Mouse (Mus musculus): ENCODE data around the gene Spocd1.
"Not testable (repeated sequence)": the region's sequence is repeated elsewhere in the genome, so short reads cannot be mapped to it uniquely, and the experiment has no call there.

Spocd1 gene

DNA sequence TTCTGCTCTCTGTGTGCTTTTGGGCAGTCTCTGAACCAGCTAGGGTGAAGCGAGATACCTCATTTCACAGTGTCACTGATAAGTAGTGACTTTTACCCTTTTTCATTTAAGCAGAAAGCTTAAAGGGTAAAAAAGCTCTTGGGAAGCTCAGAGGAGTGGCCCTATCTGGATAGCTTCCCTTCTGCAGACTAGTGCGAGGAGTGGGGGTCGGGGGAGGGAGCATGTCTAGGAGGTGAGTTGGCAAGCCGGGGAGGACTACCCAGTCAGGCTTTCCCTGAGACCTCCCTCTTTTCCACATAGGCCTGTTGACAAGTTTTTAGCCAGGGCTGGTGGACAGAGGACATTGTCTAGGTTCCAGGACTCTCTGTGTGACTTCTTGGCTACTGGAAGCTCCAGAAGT, at the start of gene Spocd1:
Gene Spocd1 (plus strand): TSS at position 301 of the 400 bp plus-strand sequence.
- DNase-seq (ENCODE audit: extremely low read depth, low read depth, low spot score), result no peak

DNA sequence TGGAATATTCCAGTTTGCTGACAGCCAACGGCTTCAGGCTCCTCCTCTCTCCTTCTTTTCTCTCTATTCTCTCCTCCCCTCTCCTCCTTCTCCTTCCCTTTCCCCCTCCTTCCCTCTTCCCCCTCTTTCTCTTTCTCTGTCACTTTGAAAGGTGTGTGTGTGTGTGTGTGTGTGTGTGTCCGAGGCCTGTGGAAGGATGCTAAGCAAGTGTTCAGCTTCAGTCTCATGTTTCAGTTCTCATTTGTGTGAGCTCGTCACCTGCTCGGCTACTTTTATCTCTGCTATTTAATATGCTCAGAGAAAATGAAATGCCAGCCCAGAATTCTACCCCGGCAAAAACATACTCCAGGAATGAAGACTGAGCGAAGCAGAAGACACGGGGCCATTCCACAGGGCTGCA, 48.4 kb upstream of the Spocd1 start:
- DNase-seq (ENCODE audit: extremely low read depth, low read depth, low spot score), result no peak

- DNase-seq (ENCODE audit: extremely low read depth, low read depth, low spot score), result no peak
Measured at GRCm38 (mm10) chr4:129881661-129882060, 47.4 kb upstream of the Spocd1 start.

- peak; percentile 59 for DNase-seq (ENCODE audit: extremely low read depth, low read depth, low spot score)
Measured at GRCm38 (mm10) chr4:129882555-129883293, 46.3 kb upstream of the Spocd1 start.

DNA sequence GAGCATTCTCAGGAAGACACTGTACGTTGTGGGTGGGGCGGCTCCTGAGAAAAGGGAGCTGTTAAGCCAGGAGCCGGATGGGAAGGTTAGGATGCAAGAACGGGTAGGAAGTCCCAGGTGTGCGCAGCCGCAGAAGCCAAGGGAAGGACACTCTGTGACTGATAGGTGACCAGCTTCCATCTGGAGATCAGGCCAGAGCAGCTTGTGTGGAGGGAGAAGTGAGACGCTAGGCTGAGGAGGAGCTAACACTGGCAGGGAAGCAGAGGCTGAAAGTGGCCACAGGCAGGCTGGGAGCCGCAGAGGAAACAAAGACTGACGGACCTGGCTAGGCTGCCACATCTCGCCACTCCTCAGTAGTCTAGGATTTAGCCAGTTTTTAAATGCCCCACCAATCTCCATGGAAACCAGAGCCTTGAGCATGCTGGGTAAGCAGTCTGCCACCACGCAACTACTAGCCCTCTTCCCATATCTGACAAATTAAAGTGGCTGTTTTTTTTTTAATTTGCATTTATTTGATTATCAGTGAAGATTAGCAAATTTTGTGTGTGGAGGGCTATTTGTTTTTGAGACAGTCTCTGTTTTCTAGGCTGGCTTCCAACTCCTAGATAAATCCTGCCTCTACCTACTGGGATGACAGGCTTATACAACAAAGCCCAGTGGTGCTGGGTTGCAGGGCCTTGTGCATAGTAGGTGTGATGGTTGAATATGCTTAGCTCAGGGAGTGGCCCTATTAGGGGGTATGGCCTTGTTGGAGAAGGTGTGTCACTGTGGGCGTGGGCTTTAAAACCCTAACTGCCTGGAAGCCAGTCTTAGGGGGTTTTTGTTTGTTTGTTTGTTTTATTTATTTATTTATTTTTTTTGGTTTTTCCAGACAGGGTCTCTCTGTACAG, 44.8 kb upstream of the Spocd1 start:
- no peak for DNase-seq (ENCODE audit: extremely low read depth, low read depth, low spot score)

DNA sequence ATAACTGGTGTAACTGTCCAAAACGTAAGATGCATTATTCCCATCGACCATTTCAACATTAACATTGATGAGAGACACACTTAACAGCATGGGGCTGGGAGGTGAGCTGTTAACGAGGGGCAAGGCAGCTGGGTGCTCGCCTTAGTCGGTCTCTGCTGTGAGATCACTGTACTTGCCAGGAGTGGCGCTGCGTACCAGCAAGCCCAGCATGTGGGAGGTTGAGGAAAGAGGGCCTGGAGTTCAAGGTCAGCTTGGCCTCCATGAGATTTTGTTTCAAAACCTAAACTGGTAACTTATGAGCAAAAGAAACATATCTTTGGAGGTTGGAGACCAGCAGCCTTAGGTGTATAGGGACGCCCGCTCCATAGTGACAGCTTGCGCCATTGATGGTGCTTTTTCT, 39.4 kb upstream of the Spocd1 start:
- DNase-seq (ENCODE audit: extremely low read depth, low read depth, low spot score), result no peak

- DNase-seq (ENCODE audit: extremely low read depth, low read depth, low spot score), result no peak
Measured at GRCm38 (mm10) chr4:129890094-129890493, 39.0 kb upstream of the Spocd1 start.

- DNase-seq (ENCODE audit: extremely low read depth, low read depth, low spot score), result peak; percentile 49
Measured at GRCm38 (mm10) chr4:129894861-129895260, 34.2 kb upstream of the Spocd1 start.

- DNase-seq (ENCODE audit: extremely low read depth, low read depth, low spot score), result not testable (repeated sequence)
Measured at GRCm38 (mm10) chr4:129898815-129899214, 30.2 kb upstream of the Spocd1 start.

- no peak for DNase-seq (ENCODE audit: extremely low read depth, low read depth, low spot score)
Measured at GRCm38 (mm10) chr4:129902394-129902793, 26.7 kb upstream of the Spocd1 start.

DNA sequence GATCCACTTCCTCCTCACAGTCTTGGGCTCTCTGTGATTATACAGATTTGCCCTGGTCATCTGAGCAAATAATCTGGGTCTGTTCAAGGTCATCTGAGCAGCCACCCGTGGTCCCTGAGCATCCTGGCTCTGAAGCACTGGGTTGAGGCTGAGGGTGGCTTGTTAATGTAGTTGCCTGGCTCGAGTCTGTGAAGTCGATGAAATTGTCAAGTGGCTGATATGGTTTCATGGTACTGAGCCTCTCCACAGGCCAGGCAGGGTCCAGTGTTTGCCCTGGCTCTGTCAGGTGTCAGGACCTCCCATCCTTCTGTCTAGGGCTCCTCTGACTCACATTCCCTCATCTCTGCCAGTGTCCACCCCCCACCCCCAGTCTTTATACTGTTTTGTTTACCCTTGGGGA, 25.5 kb upstream of the Spocd1 start:
- DNase-seq (ENCODE audit: extremely low read depth, low read depth, low spot score), result no peak

DNA sequence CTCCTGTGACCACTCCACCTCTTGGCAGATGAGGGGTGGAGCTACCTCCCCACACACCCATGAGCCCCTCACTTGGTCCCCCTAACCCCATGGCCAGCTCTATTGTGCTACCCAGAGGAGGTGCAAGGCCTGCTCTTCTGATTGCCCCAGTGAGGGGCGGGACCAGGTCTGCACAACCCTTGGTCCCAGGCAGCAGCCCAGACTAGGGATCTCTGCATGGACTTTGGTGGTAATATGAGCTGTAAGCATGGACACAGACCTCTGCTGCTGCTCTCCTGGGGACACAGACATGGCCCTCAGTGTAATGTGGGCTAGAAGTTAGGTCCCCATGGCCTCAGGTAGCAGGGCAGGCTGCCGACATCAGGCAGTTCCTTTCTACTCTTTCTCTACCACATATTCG, 24.0 kb upstream of the Spocd1 start:
- DNase-seq (ENCODE audit: extremely low read depth, low read depth, low spot score), result no peak

GRCm38 (mm10) chr4:129906016-129906415, 23.0 kb upstream of the Spocd1 start:
- no peak for DNase-seq (ENCODE audit: extremely low read depth, low read depth, low spot score)

- DNase-seq (ENCODE audit: extremely low read depth, low read depth, low spot score), result peak; percentile 11
Measured at GRCm38 (mm10) chr4:129908836-129909235, 20.2 kb upstream of the Spocd1 start.

GRCm38 (mm10) chr4:129909261-129909731, 19.8 kb upstream of the Spocd1 start:
- no peak for DNase-seq (ENCODE audit: extremely low read depth, low read depth, low spot score)

DNA sequence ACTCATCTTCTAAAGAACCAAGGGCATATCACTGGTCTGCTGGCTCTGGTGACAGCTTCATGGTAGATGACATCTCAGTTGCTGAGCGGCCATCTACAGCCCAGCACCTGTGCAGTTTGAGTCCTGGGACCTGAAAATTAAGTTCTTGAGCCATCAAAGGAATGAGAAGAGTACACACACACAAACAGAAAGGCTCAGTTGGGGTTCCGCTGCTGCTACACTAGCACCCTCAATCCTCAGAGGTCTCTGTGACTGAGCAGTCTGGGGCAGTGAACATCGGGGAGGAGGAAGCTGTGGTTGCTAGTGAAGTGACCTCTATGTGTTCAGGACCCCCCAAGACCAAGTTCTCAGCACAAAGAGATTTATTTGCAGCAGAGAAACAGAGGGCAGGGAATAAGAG, 16.1 kb upstream of the Spocd1 start:
- no peak for DNase-seq (ENCODE audit: extremely low read depth, low read depth, low spot score)

- peak; percentile 45 for DNase-seq (ENCODE audit: extremely low read depth, low read depth, low spot score)
Measured at GRCm38 (mm10) chr4:129913761-129914644, 15.0 kb upstream of the Spocd1 start.

GRCm38 (mm10) chr4:129914686-129915085, 14.4 kb upstream of the Spocd1 start:
- no peak for DNase-seq (ENCODE audit: extremely low read depth, low read depth, low spot score)

GRCm38 (mm10) chr4:129915349-129915988, 13.6 kb upstream of the Spocd1 start:
- DNase-seq (ENCODE audit: extremely low read depth, low read depth, low spot score), result no peak

DNA sequence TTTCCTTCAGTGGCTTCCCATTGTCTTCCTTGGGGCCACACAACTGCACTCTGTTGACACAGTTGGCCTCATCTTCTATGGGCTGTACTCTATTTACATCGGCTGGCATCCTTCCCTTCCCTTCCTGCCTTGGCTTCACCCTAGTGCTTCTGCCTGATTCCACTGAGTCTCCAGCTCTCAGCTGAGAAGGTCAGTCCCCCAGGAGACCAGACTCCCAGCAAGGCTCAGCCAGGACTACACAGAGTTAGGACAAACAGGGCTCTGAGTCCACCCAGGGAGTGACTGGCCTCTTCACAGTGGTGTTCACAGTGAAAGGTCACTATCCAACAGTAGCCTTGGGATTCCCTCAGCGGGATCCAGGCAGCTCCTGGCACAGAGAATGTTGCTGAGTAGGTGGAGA, 12.9 kb upstream of the Spocd1 start:
- no peak for DNase-seq (ENCODE audit: extremely low read depth, low read depth, low spot score)
